Mouse (Mus musculus) layer of hippocampus, adult 2 months (tissue): ENCODE results near the gene Hacd4. TPM values are rescaled to one million over a fixed set of nuclear protein-coding genes. Genes with fewer than 3 reads are reported as not detected.
A peak's percentile ranks its signal among the peaks of the same experiment; 100 is the strongest.

Source experiments
- DNase-seq, 2 experiments: peaks; one replicate each; pipeline ENCODE4 v3.0.0; 2022; ENCODE audit warnings: low spot score in 2 of 2
- H3K27ac ChIP-seq: fragments of 200-600 bp; 2 replicates; pipeline ENCODE4 v1.8.1; 2022
- H3K4me3 ChIP-seq: fragments of 200-600 bp; 2 replicates; pipeline ENCODE4 v1.8.1; 2022; ENCODE audit warnings: mild to moderate bottlenecking
- CTCF ChIP-seq: fragments of 200-600 bp; conservative IDR thresholded peaks from 2 replicates; pipeline ENCODE4 v1.8.1; 2022; ENCODE audit warnings: antibody characterized with exemption, mild to moderate bottlenecking, moderate library complexity
- long read RNA-seq, 2 experiments: library from polyadenylated mRNA; stranded (forward); transcript quantifications; one replicate each; pipeline ENCODE4 v2.0.0; 2021; ENCODE audit warnings: borderline mapping rate in 2 of 2
- total RNA-seq, 2 experiments: library from RNA; stranded (reverse); gene quantifications; 2 replicates each; pipeline ENCODE4 v1.2.3; 2021

Gene Hacd4
- 1 to 10 TPM; 1.0 to 1.2 TPM for total RNA-seq
- long read RNA-seq, experiment 1, full-length matches to known transcripts = 2 of 3 reads
- long read RNA-seq, experiment 1, partial matches to known transcripts = 0 of 3 reads
- long read RNA-seq, experiment 1, other reads (novel, unspliced or antisense) = 1 of 3 reads
- long read RNA-seq, experiment 2, full-length matches to known transcripts = 1 of 1 reads
- long read RNA-seq, experiment 2, partial matches to known transcripts = 0 of 1 reads
- long read RNA-seq, experiment 2, other reads (novel, unspliced or antisense) = 0 of 1 reads

DNA sequence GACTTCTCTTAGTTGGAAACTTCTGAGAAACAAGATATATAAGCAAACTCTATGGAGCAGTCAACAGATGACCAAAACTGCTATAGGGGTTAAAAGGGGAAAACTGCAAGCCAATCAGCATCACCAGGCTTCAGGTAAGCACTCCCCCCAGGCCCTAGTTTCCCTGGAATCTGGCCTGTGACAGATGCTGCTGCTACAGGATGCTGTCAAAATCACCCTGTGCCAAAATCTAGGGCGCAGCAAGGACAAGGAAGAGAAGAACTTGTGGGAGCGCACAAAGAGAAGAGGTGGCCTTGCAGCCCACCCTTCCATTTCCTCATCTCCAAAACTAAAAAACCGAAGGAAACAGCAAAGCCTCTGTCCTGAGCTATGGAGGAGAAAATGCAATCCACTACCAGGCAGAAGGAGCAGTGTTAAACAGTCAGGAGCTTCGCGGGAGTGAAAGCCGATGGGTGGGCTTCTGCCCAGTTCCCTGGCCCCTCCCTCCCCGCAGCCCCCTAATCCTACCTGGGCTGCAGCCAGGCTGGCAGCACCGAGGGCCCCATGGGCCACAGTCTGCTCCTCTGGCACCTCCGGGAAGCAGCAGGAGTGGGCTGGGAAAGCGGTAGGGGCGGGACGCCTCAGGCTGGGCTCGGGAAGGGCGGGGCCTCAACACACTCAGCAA lies at the start of gene Hacd4:
Hacd4 (minus strand) TSS at position 603 of the 664 bp plus-strand sequence.
- no peak for DNase-seq
- TF ChIP-seq CTCF = no peak
- Histone ChIP-seq H3K4me3 (peak within 1 kb of the TSS; percentile 55), H3K27ac (no peak within 1 kb of the TSS)

GRCm38 (mm10) chr4:88488107-88488506 lies 49.4 kb upstream of the Hacd4 start:
- no peak for DNase-seq
- TF ChIP-seq CTCF = no peak
- Histone ChIP-seq H3K27ac (no peak overlapping the region), H3K4me3 (no peak overlapping the region)

DNA sequence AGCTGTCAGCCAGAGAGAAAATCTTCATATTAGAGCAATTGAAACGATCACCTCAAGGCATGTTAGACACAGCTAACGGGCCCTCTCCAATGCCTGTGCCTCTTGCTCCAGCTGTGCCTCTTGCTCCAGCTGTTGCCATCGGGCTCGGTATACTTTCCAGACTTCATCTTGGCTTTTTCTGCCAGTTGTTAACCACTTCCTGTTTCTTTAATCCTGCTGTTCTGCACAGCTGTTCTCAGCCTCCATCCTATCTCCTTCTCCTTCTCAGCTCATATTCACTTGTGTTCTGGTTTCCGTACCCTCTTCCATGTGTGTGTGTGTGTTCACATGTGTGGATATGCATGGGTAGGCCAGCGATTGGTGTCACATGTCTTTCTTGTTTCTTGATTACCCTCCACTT lies 41.4 kb upstream of the Hacd4 start:
- no peak for DNase-seq
- H3K4me3 ChIP-seq = no peak overlapping the region
- H3K27ac ChIP-seq = no peak overlapping the region
- no peak for TF ChIP-seq CTCF

GRCm38 (mm10) chr4:88478809-88479186 lies 40.1 kb upstream of the Hacd4 start:
- no peak overlapping the region for H3K27ac ChIP-seq
- DNase-seq = no peak

GRCm38 (mm10) chr4:88478177-88478808 lies 39.6 kb upstream of the Hacd4 start:
- H3K27ac ChIP-seq = no peak overlapping the region
- TF ChIP-seq CTCF = no peak
- H3K4me3 ChIP-seq = no peak overlapping the region
- no peak for DNase-seq

More at GRCm38 (mm10) chr4:88478809-88479186, 40.1 kb upstream of the Hacd4 start:
- TF ChIP-seq CTCF = no peak
- no peak overlapping the region for H3K4me3 ChIP-seq

GRCm38 (mm10) chr4:88476511-88477210 lies 37.9 kb upstream of the Hacd4 start:
- H3K27ac ChIP-seq = no peak overlapping the region
- H3K4me3 ChIP-seq = no peak overlapping the region
- TF ChIP-seq CTCF = no peak
- DNase-seq = no peak

DNA sequence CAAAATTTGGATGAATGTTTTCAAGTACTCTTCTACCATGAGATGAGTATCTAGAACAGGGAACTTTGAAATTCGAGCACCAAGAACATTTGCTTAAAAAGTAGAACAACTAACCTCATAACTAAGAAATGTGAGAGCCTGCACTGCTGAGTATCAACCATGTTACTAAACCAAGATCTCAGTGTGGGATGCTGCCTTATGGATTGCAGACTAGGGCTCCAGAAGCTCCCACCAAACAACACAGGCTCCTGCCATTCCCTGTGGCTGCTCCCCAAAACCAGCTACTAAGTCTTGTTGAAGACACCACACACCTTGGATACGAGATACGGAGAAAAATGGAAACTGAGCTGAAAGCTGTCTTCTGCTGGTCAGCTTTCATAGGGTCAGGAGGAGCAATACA lies 37.4 kb upstream of the Hacd4 start:
- H3K27ac ChIP-seq = no peak overlapping the region
- DNase-seq = no peak
- TF ChIP-seq CTCF = no peak
- H3K4me3 ChIP-seq = no peak overlapping the region

DNA sequence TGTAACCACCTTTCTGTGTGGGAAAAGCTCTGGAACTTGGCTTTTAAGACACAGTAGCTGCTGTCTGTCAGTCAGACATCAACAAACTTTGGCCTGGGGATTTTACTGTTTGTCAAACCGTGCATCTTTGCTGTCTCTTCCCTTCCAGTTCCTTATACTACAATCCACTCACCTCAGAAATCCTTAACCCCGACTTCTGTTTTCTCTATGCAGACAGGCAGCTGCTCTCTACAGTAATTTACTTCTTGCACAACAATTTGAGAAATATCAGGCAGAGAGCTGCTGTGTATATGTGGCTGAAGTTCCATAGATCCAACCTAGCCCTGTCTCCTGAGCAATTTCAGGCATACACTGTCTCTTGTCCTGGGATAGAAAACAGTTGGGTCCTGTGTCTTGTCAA lies 32.8 kb upstream of the Hacd4 start:
- Histone ChIP-seq H3K27ac (no peak overlapping the region), H3K4me3 (no peak overlapping the region)
- TF ChIP-seq CTCF = no peak
- DNase-seq = no peak

DNA sequence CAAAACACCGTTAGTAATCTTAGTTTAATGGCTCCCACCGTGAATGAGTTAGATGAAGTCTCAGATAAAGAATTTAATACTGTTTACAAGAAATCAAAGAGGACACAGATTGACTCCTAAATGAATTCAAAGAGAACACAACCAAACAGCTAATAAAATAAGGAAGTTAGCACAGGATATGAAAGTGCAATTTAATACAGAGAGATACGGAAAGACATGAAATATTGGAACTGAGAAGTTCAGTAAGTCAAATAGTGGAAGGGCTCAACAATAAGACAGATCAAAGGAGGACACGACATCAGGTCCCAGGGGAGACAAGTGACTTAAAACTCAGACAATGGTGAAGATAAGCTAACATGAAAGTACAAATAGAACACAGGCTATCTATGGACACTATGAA lies 25.8 kb upstream of the Hacd4 start:
- Histone ChIP-seq H3K4me3 (no peak overlapping the region), H3K27ac (no peak overlapping the region)
- DNase-seq = no peak
- no peak for TF ChIP-seq CTCF

- H3K27ac ChIP-seq = no peak overlapping the region
- no peak for DNase-seq
- H3K4me3 ChIP-seq = no peak overlapping the region
- TF ChIP-seq CTCF = no peak
Observed at GRCm38 (mm10) chr4:88462981-88463646, 24.4 kb upstream of the Hacd4 start.

GRCm38 (mm10) chr4:88462501-88462900 lies 23.8 kb upstream of the Hacd4 start:
- DNase-seq = no peak
- Histone ChIP-seq H3K4me3 (no peak overlapping the region), H3K27ac (no peak overlapping the region)
- no peak for TF ChIP-seq CTCF

DNA sequence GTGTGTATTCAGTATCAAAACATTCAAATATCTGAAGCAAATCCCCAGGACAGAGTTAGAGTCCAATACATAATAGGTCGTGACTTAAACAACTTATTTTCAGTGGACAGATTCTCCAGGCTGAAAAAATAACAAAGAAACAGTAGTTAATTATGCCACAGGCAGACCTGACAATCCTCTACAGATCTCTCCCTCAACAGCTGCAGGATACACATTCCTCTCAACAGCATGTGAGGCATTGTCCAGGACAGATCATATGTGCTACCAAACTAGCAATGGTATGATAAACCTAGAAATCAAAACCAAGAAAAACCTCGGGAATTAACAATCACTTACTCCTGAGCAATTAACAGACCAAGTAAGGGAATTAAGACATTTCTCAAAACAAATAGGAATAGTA lies 22.6 kb upstream of the Hacd4 start:
- Histone ChIP-seq H3K4me3 (no peak overlapping the region), H3K27ac (no peak overlapping the region)
- no peak for TF ChIP-seq CTCF

GRCm38 (mm10) chr4:88458673-88459072 lies 19.9 kb upstream of the Hacd4 start:
- no peak for TF ChIP-seq CTCF
- H3K27ac ChIP-seq = no peak overlapping the region
- no peak overlapping the region for H3K4me3 ChIP-seq
- DNase-seq = no peak

More for the DNA sequence above, 22.6 kb upstream of the Hacd4 start:
- DNase-seq = no peak
